Mouse (Mus musculus): ENCODE measurements around the gene Wbp2.
"Not testable (repeated sequence)": the region's sequence is repeated elsewhere in the genome, so short reads cannot be mapped to it uniquely, and the experiment has no call there.

Wbp2 gene

DNA sequence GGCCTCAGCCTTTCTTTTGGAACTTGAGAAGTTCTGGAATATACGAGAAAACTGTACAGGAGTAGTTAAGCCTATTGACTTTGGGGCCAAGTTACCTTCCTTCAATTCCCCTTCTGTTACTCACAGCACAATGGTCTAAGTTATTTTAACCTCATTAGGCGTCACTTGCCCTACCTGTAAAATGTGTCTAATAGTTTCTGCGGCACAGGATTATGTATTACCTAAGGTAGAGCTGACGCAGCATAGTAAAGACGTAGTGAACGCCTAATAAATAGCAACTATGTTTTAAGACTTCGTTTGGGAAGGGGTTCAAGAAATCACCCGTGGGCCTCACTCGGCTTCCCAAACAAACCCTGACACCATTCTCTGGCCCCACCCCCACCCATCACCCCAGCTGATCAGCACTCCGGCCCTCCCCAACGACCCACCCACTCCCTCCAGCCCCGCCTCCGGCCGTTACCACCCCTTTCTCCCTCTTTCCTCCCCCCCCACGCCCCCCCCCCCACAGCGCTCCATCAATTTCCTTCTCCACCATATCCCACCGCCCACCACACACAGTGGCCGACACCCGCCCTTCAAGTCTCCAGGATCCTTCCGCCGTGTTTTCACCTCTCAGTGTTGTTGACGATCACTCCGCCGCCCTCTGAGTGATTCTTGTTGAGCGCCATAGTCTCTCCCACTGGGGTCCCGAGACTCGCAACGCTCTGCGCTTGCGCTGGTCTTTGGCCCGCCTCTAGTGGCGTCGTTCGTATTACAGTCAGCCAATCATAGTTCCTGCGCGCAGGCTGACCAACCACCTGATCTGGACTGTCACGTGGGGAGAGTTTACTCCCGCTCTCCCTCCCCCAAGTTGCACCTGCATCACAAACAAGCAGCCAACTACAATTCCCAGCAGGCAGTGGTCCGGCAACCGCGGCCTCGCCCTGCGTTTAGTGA, at the start of gene Wbp2:
TSS of gene Wbp2 (minus strand) at position 738 of the 936 bp plus-strand sequence.
- DNase-seq, result peak; percentile 99

DNA sequence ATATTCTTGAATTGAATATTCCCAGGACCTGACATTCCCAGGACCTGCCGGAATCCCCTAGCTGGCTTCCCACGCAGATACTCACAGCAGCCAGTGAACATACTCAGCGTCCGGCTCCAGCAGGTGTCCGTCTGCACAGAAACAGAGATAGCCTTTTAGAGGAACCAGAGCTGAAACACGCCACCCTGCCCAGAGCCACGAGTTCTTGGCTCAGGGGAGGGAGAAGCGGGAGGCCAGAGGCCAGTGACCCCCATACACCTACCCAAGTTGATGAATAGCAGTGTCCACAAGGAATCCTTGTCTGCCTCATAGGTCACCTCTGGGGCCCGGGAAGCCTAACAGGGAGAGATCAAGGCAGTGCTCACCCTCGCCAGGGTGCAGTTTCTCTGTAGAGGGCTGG, 47.4 kb upstream of the Wbp2 start:
- peak; percentile 31 for DNase-seq

DNA sequence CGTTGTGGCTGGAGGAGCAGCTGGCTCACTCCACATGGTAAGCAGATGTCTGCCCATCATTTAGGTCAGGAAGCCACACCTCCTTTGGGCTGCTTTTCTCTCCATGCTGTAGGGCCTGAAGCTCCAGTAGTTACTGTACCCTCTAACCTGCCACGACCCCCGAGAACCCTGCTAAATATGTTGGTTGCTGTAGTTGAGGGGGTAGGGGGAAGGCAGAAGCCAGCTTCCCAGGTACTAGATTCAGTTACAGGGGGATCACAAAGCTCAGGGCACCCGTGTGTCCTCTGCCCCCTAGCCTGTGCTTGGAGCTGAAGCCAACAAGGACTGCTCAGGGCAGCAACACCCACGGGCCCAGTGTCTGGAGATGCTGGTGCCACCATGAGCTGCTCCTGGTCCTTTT, 46.7 kb upstream of the Wbp2 start:
- DNase-seq, result no peak

DNA sequence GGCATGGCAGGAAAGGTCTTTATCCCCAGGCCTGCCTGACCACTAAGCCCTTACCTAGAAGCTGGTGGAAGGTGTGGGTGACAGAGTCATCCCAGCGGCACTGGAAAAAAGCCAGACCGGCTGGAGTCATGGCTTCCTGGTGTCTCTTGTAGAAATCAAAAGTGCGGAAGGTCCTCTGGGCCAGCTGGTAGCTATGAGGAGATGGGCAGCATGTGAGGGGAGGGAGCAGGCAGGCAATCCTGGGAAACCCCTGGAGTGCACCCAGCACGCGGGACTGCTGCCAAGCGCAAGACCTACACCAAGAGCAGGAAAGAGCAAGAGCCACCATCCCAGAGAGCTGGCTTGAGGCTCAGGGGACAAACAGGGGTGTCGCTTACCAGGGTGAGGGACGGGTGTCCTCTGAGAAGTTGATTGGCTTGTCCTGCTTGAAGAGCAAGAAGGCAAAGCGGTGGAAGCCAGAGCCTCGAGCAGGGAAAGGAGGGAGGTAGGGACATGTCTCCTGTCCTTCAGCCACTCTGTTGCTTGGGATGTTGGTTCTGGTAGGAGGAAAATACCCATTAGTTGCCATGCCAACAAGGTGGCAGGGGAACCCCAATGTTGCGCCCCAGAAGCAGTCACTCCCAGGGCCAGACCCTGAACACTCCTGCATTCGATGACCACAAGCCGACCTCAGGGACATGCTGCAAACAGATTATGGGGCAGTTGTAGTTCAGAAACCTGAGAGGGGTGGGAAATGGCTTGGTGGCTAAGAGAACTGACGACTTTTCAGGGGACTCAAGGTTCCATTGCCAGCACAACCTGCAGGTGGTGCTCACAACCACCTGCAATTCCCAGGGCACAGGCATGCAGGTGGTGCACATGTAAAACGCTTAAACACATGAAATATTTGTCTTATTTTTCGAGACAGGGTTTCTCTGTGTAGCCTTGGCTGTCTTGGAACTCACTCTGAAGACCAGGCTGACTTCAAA, 45.9 kb upstream of the Wbp2 start:
- DNase-seq, result peak; percentile 66

DNA sequence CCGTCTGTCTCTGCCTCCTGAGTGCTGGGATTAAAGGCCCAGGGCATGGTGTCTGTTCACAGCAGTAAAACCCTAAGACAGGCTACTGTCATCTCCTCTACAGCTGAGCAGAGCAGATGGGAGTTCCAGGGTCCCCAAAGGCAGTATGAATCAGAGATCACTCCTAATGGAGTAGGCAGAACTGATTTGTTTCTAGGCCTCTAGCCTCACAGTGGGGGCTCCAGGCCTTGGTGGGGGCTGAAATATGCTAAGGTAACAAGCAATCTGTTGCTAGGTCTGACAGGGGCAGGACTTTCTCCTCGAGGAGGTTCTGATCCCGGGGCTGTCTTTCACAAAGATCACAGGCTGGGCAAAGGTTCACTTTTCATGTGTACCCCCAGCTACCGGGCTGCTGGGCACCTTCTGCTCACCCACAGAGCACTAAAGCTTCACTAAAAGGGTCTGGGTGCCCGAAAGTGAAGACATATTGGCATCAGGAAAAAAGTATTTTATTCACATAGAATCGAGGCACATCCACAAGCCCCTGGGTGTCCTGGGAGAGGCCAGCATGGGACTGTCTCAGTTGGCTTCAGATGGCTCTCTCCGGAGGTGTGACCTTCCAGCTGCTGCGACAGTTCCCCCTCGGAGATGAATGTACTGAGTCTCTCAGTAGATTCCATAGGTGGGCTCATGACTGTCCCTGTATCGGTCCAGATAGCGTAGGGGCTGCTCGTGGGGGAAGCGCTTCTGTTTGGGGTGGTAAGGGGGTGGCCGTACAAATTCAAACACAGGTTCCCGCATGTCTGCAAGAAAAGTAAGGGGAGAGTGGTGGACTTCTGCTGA, 44.8 kb upstream of the Wbp2 start:
- DNase-seq, result peak; percentile 51

DNA sequence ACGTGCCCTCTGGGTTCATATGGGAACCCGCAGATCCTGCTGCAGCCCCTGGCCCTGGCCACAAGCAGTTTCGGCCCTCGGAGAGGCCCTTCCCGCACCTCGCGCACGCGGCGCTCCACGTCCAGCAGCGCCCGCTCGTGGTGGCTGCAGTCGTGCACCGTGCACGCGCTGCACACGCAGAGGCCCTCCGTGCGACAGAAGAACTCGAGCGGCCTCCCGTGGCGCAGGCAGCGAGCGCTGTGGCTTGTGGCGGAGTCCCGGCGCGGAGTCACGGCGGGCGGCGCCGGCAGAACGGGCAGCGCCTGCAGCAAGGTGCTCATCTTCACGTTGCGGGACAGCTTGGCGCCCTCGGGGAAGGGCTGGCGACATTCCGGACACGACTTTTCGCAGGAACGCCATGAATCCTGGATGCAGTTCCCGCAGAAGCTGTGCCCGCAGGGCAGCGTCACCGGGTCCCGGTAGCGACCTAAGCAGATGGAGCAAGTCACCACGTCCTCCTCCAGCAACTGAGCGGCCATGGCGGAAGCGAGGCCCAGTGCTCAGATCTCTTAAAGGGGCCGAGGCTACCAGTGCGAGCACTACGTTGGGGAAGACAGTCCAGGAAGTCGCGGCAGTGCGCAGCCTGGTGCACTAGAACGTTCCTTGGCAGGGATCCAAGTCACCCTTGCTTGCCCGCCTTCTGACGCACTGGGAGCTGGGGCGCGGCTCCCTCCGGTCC, 43.9 kb upstream of the Wbp2 start, which contains the start of gene Trim65:
TSS of gene Trim65 (minus strand) at position 641 of the 718 bp plus-strand sequence.
- DNase-seq, result peak; percentile 84

DNA sequence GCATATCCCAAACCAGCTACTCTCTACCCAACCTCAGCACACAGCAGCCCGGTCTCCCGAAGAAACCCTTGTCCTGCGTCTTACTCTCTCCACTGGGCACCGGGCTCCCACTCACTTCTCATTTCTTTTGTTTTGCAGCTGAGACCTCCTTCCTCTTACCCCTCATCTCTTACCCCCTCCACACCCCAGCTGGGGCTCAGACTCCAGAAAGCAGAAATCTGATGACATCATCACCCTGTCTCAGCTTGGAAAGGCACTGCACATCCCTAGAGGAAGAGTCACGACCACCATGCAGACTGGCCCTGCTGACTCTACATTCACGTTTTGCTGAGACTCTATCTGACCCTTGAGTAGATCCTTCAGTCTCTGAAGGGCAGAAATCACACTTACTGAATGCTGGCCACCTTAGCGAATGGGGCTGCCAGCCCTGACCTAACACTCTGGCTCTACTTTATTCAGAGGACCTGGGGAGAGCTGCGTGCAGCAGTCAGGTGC, 43.2 kb upstream of the Wbp2 start:
- DNase-seq, result no peak

DNA sequence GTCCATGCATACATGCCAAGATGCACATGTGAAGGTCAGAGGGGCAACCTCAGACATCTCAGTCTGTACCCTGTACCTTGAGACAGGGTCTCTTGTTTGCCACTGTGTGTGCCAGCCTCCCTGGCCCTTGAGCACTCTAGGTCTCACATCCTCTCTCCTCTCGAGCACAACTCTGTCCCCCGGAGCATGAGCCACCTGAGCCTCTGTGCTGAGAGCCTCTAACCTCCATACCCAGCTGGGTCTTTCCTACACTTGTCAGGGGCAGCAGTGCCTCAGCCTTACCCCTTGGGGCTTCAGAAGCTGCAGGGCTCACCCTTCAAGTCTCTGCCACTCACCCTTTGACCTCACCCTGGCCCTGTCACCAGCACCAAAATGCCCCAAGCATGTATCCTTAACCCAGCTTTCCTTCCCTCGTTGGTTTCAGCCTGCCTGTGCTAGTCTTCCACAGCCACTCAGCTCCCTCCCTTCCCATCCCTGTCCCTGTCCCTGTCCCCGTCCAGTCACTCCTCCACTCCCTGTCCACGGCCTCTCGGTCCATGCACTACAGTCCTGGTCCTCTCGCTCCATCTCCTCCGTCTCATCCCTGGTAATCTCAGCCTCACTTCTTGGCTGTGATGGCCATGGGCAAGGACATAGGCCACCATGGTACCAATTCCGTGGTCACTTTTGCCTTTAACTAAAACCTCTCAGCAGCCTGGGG, 42.4 kb upstream of the Wbp2 start:
- no peak for DNase-seq

DNA sequence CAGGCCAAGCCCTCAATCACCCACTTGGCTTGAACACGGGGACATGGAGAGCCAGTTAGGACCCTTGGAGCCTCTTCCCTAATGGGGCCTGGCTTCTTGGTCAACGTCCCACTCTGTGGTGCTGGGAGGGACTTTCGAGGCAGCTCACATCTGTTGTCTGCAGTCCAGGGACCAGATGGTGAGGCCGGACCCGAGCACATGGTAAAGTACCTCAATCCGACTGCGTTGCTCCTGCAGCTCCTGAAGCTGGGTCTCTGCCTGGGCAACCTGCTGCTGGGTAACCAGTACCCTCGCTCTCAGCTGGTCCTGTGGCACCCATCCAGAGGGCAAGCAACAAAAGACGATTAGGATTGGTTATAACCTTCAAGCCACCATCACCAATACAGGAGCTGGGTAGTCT, 41.2 kb upstream of the Wbp2 start:
- DNase-seq, result peak; percentile 38

DNA sequence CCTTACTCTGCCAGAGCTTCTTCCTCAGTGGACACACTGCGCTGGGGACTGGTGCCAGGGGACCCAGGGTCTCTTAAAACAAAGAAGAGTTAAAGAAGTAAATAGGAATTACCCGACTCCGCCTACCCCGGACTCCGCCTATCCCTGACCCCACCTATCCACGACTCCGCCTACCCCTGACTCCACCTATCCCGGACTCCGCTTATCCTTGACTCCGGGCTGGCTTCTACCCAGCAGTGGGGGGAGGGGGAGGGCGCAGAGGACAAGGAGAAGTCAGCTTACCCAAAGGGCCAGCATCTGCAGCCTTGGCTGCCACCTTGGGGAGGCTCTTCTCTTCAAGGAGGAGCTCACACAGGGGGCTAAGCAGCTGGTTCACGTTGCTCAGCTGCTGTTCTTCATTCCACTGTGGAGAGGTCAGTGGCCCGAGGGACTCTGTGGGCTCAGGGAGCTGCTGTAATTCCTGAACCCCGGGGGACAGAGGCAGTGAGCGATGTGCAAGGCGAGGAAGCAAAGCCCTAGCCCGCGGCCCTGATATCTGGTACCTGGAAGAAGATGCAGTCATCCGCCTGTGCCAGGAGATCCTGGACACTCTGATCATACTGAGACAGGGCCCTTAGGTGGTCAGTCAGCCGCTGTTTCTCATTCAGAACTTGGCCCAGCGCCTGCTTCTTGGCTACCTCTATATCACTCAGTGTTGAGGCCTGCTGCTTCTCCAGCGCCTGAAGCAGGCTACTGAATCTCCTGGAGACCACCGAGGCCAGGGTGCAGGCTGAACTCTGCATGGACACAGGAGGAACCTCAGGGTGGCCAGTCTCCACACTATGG, 40.6 kb upstream of the Wbp2 start, which contains the start of gene Trim47:
TSS of gene Trim47 (minus strand) at position 55 of the 825 bp plus-strand sequence.
- DNase-seq, result peak; percentile 59

DNA sequence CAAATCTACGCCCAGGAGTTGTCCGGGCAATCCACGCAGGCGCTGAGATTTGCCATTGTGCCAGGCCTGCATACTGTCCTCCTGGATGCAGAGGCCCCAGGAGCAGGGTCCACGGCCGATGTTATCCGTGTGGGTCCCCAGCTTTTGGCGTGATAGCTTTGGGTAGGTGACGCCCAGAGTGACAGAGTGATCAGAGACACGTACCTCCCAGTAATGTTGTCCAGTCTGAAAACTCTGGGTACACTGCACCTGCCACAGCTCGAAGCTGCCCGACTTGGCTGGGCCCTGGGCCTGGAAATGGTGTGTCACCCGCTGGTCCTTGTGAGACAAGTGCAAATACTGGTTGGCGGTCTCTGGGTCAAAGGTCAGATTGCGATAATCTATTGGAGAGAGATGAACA, 39.5 kb upstream of the Wbp2 start:
- DNase-seq, result no peak

DNA sequence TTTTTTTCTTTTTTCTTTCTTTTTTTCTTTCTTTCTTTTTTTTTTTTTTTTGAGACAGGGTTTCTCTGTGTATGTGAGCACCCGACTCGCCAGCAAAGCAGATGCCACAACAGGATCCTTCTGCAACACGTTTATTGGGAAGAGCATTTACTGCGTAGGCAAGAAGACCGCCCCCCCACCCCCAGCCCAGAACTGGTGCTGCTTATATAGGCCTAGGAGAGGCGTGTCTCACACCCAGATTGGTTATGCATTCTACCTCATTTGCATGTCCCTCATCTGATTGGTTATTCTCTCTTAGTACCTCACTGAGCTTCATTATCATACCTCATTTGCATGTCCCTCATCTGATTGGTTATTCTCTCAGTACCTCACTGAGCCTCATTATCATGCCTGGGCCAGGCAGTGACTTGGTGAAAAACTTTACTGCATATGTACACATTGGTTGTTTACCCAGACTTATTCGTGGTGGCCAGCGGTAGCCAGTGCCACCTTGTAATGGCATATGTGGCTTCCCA, 35.0 kb upstream of the Wbp2 start:
- DNase-seq, result not testable (repeated sequence)

DNA sequence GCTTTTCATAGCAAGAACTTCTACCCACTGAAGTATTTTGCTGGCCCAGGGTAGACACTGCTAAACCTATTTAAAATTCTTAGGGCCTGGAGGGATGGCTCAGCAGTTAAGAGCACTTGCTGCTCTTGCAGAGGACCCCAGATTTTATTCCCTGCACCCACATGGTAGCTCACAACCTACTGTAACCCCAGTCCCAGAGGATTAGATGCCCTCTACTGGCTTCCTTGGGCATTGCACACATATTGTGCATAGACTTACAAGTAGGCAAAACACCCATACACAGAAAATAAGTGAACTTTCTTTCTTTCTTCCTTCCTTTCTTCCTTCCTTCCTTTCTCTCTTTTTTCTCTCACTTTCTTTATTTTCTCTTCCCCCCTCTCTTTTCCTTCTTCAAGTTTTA, 31.0 kb upstream of the Wbp2 start:
- DNase-seq, result no peak

DNA sequence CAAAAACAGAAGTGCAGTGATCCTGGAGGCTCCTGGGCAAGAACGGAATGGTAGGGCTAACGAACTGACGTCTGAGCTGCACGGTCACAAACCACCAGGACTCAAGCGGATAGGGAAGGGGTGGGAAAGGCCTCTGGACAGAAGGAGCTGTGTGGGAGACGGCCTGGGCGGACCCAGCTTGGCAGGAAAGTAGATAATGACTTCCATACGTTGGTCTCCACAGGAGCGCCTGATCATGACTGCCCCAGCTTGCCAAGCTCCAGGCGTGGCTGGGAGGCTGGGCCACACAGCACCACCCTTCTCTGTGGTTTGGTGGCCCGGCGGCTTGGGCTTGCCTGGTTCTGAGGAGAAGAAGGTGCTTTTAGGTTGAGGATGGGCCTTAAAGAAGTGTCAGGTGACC, 30.4 kb upstream of the Wbp2 start:
- DNase-seq, result no peak

DNA sequence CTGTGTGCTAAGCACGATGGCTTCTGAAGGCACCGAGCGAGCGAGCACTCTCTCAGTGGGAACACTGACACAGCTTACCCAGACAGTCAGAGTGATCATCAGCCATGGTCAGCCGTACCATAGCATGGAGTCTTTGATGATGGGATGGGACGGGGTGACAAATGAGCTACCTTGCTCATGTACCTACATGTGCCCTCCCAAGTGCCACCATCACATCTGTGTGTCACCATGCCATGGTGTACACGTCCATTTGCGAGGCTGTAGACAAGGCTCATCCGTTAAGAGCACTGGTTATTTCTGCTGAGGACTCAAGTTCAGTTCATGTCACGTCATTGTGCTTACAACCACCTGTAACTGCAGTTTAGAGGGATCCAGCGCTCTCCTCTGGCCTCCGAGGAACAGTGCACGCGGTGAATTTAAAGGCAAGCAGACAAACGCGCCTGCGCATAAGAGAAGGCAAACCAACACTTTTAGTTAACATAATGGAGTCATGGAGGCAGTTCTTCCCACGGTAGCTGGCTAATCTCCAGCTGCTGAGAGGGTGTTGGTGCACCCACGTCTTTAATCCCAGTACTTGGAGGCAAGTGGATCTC, 24.9 kb upstream of the Wbp2 start:
- DNase-seq, result no peak

DNA sequence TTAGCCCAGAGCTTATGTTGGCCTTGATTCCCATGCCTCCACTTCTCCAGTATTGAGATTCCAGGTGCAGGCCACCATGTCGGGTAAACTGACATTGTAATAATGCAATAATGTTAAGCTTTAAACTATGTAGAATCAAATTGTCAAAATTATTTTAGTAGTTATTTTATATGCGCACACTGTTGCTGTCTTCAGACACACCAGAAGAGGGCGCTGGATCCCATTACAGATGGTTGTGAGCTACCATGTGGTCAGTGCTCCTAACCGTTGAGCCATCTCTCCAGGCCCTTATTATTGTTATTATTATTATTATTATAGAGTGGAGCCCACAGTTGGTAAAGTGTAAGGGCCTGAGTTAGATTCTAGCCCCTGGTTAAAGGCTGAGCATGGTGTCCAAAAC, 24.3 kb upstream of the Wbp2 start:
- DNase-seq, result no peak

DNA sequence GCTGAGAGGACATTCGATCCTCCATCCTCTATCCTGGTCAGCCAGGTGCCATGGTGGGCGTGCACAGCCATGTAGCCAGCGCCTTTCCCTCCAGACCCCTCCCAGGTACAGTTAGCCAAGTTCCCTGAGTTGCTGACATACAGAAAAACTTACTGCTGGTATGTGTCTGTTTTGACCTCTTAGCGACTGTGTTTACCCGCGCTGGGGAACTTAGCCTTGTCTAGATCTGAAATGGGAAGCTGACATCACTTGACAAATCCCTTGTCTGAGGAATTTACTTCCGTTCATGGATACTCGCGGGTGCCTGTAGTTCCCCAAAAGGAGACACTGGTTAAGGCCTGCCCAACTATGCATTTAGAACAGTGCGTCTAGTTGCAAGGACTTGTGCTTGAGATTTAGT, 23.7 kb upstream of the Wbp2 start:
- no peak for DNase-seq

DNA sequence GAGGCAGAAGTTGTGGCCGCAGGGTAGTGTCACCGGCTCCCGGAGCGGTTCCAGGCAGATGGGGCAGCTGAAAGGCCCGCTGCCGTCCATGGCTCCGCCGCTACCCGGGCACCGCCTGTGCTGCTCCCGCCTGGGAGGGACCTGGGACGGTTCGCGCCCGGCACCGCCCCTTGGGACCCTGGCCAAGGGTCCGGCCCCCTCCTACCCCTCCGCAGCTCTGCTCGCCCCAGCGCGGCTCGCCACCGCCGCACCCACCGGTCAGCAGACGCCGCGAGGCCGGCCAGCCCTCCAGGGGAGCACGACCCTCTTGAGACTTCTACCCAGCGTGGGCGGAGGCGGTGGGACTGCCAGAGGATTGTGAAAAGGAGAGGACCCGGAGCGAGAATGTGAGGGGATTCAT, 23.3 kb upstream of the Wbp2 start:
- DNase-seq, result no peak

DNA sequence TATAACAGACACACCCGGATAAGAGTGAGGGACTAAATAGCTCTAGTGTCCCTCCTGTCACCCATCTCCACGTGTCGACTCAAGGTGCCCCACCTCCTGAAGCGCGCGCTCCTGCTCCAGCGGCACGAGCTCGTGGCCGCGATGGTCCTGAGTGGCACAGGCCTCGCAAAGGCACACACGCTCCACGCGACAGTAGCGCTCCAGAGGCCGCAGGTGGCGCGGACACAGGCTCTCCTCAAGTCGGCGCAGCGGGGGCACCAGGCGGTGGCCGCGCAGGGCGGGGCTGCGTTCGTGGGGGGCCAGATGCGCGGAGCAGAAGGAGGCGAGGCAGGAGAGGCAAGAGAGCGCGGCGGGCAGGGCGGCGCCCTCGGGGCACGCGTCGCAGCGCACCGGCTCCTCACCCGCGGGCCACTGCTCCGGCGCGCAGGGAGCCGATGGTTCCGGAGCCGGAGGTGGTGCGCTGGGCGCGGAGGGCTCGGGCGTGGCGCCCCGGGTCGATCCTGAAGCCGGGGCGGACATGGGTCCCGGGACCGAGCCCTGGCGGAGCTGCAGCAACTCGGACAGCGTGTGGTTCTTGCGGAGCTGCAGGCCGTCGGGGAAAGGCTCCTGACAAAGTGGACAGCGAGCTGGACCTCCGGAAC, 22.8 kb upstream of the Wbp2 start:
- DNase-seq, result no peak
